Mouse (Mus musculus) heart, adult 8-10 months (tissue): ENCODE data around the gene Serpina3i. TPM values are rescaled to one million over a fixed set of nuclear protein-coding genes. Genes with fewer than 3 reads are reported as not detected.

ENCODE experiments used
- DNase-seq: peaks from one replicate; pipeline ENCODE4 v3.0.0; 2022; ENCODE audit warnings: low spot score
- total RNA-seq, 4 experiments: library from RNA; stranded (reverse); gene quantifications; 2 replicates each; pipeline ENCODE4 v1.2.4; 2022

Serpina3i gene
- total RNA-seq, 4 experiments from 2014 or later = 0.23 to 1.6 (median 0.53) TPM; not detected in 1

GRCm38 (mm10) chr12:104293963-104294362, 31.0 kb downstream of the Serpina3i start:
- DNase-seq = no peak

- no peak for DNase-seq
Measured at GRCm38 (mm10) chr12:104298049-104298448, 35.1 kb downstream of the Serpina3i start.

GRCm38 (mm10) chr12:104305991-104306390, 43.1 kb downstream of the Serpina3i start:
- DNase-seq = no peak

- DNase-seq = no peak
Measured at GRCm38 (mm10) chr12:104314253-104314652, 51.3 kb downstream of the Serpina3i start, which contains the start of gene Serpina3j. Serpina3j (plus strand) TSS chr12:104314553.

Other genes with a start within 250 kb of the Serpina3i start
- under 1 TPM in 3 of 4 experiments, not detected in 1; 0.08 to 0.11 (median 0.09) TPM for gene Serpina9, start 249.4 kb upstream of the Serpina3i start, total RNA-seq
- gene Serpina12, start 218.7 kb upstream of the Serpina3i start, total RNA-seq = not detected
- not detected for gene Serpina5, start 162.0 kb upstream of the Serpina3i start, total RNA-seq
- not detected for gene Serpina3a, start 150.4 kb upstream of the Serpina3i start, total RNA-seq
- not detected for gene Serpina3b, start 135.1 kb upstream of the Serpina3i start, total RNA-seq
- gene Serpina3c, start 109.3 kb upstream of the Serpina3i start, total RNA-seq = under 1 TPM; 0.41 to 0.63 (median 0.58) TPM
- not detected for gene Serpina3f, start 48.6 kb upstream of the Serpina3i start, total RNA-seq
- gene Serpina3g, start 26.9 kb upstream of the Serpina3i start, total RNA-seq = 1 to 10 TPM in 3 of 4 experiments, under 1 TPM in 1; 0.84 to 2.1 (median 1.8) TPM
- gene Serpina3j, start 51.4 kb downstream of the Serpina3i start, total RNA-seq = not detected
- gene Serpina3k, start 75.4 kb downstream of the Serpina3i start, total RNA-seq = under 1 TPM in 1 of 4 experiments, not detected in 3; 0.22 TPM
- under 1 TPM in 2 of 4 experiments, not detected in 2; 0.22 to 0.44 TPM for gene Serpina3m, start 75.4 kb downstream of the Serpina3i start, total RNA-seq
- 10 to 100 TPM in 2 of 4 experiments, 1 to 10 TPM in 2; 5.4 to 11.2 (median 9.7) TPM for gene Serpina3n, start 143.6 kb downstream of the Serpina3i start, total RNA-seq
- not detected for gene Gsc, start 210.2 kb downstream of the Serpina3i start, total RNA-seq